Mouse (Mus musculus) forebrain, embryonic 13.5 days (tissue): ENCODE data around the gene Gm20388. TPM values are rescaled to one million over a fixed set of nuclear protein-coding genes. Genes with fewer than 3 reads are reported as not detected.

Source experiments
- ATAC-seq: fragments of 200-750 bp; cut with Nextera tagmentation; 2 replicates; pipeline ENCODE4 v1.8.0; 2017
- H3K27ac ChIP-seq: fragments of 300-500 bp; sonication (generic); 2 replicates; pipeline ENCODE4 v1.5.1; 2015; ENCODE audit warnings: inconsistent platforms, mild to moderate bottlenecking, moderate library complexity
- H3K27me3 ChIP-seq: fragments of 300-500 bp; sonication (generic); 2 replicates; pipeline ENCODE4 v1.6.1; 2015; ENCODE audit warnings: mild to moderate bottlenecking, inconsistent platforms
- H3K36me3 ChIP-seq: fragments of 300-500 bp; sonication (generic); 2 replicates; pipeline ENCODE4 v1.6.1; 2015; ENCODE audit warnings: mild to moderate bottlenecking, inconsistent platforms; ENCODE audit not compliant: poor library complexity, severe bottlenecking
- H3K4me1 ChIP-seq: fragments of 300-500 bp; sonication (generic); 2 replicates; pipeline ENCODE4 v1.6.1; 2015; ENCODE audit warnings: inconsistent platforms
- H3K4me2 ChIP-seq: fragments of 300-500 bp; sonication (generic); 2 replicates; pipeline ENCODE4 v1.6.1; 2015; ENCODE audit warnings: inconsistent platforms, mild to moderate bottlenecking, moderate library complexity
- H3K4me3 ChIP-seq: fragments of 300-500 bp; sonication (generic); 2 replicates; pipeline ENCODE4 v1.5.1; 2015; ENCODE audit warnings: mild to moderate bottlenecking, inconsistent platforms
- H3K9ac ChIP-seq: fragments of 300-500 bp; sonication (generic); 2 replicates; pipeline ENCODE4 v1.6.1; 2015; ENCODE audit warnings: mild to moderate bottlenecking, inconsistent platforms
- H3K9me3 ChIP-seq: fragments of 300-500 bp; sonication (generic); replicated peaks from 2 replicates; pipeline ENCODE4 v1.6.1; 2016; ENCODE audit warnings: inconsistent platforms
- WGBS: fragments of 180-500 bp; shearing (Covaris S2); methylation state at CpG from one replicate; pipeline ENCODE4 v1.1.7; 2015; 5-methylcytosine and 5-hydroxymethylcytosine counted together
- polyA plus RNA-seq: library from polyadenylated mRNA; unstranded; fragments of >200 nt; fragmentation: Nextera tagmentation; extraction: Ambion mirVana; gene quantifications from 2 replicates; pipeline ENCODE4 v1.2.1, GENCODE M21; 2015

Gene Gm20388
- polyA plus RNA-seq, 1 experiment from 2014 or later = 5.6 TPM

DNA sequence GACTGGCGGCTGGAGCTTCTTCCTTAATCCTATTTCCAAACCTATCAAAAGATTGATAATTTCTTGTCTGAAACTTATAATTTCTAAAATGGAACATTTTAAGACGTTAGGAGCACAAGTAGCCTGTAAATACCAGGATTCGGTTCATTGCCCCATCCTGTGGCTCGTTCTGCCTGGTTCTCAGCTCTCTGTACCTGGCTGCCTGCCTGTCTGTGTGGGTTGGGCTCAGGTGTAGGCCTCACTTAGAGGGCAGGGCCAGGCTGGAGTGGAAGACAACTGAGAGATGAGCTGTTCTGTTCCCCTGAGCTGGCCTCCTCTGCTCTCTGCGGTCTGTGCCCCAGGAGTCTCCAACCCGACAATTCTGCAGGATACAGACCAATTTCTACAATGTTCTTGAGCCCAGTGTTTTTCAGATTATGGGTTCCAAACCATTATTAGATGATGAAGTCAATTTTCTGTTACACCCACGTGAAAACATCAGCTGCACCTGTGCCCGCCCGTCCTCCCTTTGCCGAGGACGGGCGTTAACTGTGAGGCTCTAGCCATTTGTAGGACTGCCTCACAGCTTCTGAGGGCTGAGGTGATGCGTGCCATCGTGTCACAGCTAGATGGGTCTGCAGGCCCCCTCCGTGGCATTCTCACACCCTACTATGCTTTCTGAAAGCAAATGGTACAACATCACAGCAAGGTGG, 4392.7 kb downstream of the Gm20388 start:
- ATAC-seq = no peak
- H3K9me3 ChIP-seq = no peaks in the 10 kb centered on the region
- no peaks in the 10 kb centered on the region for H3K27me3 ChIP-seq
- H3K36me3 ChIP-seq = peaks cover 32% of the 10 kb centered on the region
- H3K9ac ChIP-seq = no peak overlapping the region
- no peak overlapping the region for H3K4me3 ChIP-seq
- no peak overlapping the region for H3K27ac ChIP-seq
- WGBS = 94% methylated on average over 15 of the region's 15 CpGs
- no peaks in the 10 kb centered on the region for H3K4me1 ChIP-seq
- no peak overlapping the region for H3K4me2 ChIP-seq

DNA sequence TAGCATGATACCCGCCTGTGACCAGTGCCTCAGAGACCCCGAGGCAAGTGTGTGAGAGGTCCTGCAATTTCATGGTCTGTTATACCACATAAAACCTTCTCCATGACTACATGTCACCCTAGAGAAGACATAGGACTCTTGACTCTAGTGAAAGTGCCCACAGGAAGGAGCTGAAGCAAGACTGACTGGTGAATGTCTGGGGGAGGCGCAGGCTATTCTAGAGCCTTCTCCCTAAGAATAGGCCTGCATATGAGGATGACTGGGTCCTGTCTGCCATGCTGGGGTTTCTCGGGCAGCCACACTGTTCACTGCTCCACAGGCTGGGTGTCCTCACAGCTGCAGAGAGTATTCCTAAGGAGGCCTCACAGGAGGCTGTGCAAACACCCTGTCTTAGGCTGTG, 4393.5 kb downstream of the Gm20388 start:
- Histone ChIP-seq H3K4me2 (no peak overlapping the region), H3K9me3 (no peaks in the 10 kb centered on the region), H3K4me3 (no peak overlapping the region), H3K36me3 (peaks cover 38% of the 10 kb centered on the region), H3K27me3 (no peaks in the 10 kb centered on the region), H3K9ac (no peak overlapping the region), H3K27ac (no peak overlapping the region), H3K4me1 (no peaks in the 10 kb centered on the region)
- ATAC-seq = no peak
- WGBS = 90% methylated on average over 4 of the region's 4 CpGs

- Histone ChIP-seq H3K27me3 (no peaks in the 10 kb centered on the region), H3K4me2 (no peak overlapping the region), H3K36me3 (peaks cover 48% of the 10 kb centered on the region), H3K9me3 (no peaks in the 10 kb centered on the region), H3K27ac (no peak overlapping the region), H3K4me1 (no peaks in the 10 kb centered on the region), H3K4me3 (no peak overlapping the region), H3K9ac (0 out of 2 replicates have a peak overlapping the region, but pooled peaks have one; percentile 30)
- no peak for ATAC-seq
- 65% methylated on average over 7 of the region's 7 CpGs for WGBS
These were observed 4395.9 kb downstream of the Gm20388 start for GRCm38 (mm10) chr8:124306574-124306973.

GRCm38 (mm10) chr8:124307700-124308099, 4397.1 kb downstream of the Gm20388 start:
- H3K4me1 ChIP-seq = no peaks in the 10 kb centered on the region
- H3K27ac ChIP-seq = no peak overlapping the region
- H3K36me3 ChIP-seq = peaks cover 48% of the 10 kb centered on the region
- H3K4me2 ChIP-seq = no peak overlapping the region
- no peaks in the 10 kb centered on the region for H3K9me3 ChIP-seq
- 94% methylated on average over 10 of the region's 10 CpGs for WGBS
- no peaks in the 10 kb centered on the region for H3K27me3 ChIP-seq
- H3K9ac ChIP-seq = no peak overlapping the region
- ATAC-seq = no peak
- H3K4me3 ChIP-seq = no peak overlapping the region

DNA sequence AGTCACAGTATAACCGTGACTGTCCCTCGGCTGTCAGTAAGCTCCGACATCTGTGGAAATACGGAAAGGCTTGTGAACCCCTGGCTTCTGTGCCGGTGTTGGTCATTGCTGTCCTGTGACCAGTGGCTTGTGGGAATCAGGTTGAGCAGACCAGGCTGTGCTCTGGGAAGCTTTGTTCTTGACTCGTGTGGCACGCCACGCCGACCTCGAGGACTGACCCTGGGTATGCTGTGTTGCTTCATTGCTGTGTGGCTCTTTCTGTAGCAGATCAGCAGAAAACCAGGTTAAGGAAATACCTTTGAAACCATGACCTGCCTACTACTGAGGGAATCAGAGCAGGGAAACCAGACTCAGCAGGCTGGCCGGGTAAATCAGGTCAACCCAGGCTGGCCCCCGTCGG, 4399.9 kb downstream of the Gm20388 start:
- Histone ChIP-seq H3K4me1 (peaks cover 19% of the 10 kb centered on the region), H3K4me2 (no peak overlapping the region), H3K36me3 (peaks cover 42% of the 10 kb centered on the region), H3K27ac (no peak overlapping the region), H3K4me3 (no peak overlapping the region), H3K9me3 (no peaks in the 10 kb centered on the region), H3K27me3 (no peaks in the 10 kb centered on the region), H3K9ac (no peak overlapping the region)
- no peak for ATAC-seq
- WGBS = 95% methylated on average over 13 of the region's 13 CpGs

DNA sequence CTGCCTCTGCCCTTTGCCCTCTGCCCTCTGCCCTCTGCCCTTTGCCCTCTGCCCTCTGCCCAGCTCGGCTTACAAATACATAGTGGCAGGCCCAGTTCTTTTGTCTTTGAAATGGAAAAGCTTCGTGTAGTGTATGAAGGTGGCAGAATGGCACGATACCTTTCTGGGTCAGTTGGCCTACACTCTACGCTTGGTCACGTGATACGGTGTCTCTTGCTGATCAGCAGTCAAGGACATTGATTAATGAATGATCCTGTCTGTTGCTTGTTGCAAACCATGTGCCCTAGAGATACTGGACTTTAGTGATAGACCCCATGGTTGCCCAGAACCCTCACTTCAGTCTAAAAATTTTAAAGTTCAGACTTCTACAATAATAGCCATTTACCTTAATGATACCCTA, 4400.5 kb downstream of the Gm20388 start:
- H3K9ac ChIP-seq = no peak overlapping the region
- no peak overlapping the region for H3K4me2 ChIP-seq
- H3K27ac ChIP-seq = no peak overlapping the region
- no peak for ATAC-seq
- H3K4me3 ChIP-seq = no peak overlapping the region
- no peaks in the 10 kb centered on the region for H3K27me3 ChIP-seq
- peaks cover 21% of the 10 kb centered on the region for H3K4me1 ChIP-seq
- WGBS = 89% methylated on average over 6 of the region's 6 CpGs
- no peaks in the 10 kb centered on the region for H3K9me3 ChIP-seq
- H3K36me3 ChIP-seq = peaks cover 36% of the 10 kb centered on the region

DNA sequence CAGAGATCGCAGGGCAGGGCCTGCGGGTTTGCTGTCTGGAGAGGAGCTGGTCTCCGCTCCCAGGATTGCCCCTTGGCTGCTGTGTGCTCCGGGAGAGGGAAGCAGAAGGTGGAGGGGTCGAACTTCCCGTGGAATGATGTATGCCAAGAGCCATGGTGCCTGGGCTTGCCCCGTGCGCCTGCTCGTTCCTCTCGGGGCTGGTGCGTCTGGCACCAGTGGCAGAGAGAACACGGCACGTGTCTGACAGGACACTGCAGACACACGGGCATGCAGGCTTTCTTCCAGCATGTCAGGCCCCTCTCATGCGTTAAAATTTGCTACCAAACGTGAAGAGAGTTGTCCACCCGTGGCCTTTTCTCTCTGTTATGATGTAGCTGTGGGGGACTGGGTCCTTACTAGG, 4401.1 kb downstream of the Gm20388 start:
- H3K4me3 ChIP-seq = no peak overlapping the region
- ATAC-seq = no peak
- H3K9ac ChIP-seq = no peak overlapping the region
- peaks cover 31% of the 10 kb centered on the region; the same call in 1 of the 2 replicates for H3K36me3 ChIP-seq
- no peak overlapping the region for H3K4me2 ChIP-seq
- H3K27me3 ChIP-seq = no peaks in the 10 kb centered on the region
- H3K27ac ChIP-seq = no peak overlapping the region
- WGBS = 91% methylated on average over 17 of the region's 17 CpGs
- H3K4me1 ChIP-seq = peaks cover 27% of the 10 kb centered on the region
- H3K9me3 ChIP-seq = no peaks in the 10 kb centered on the region

DNA sequence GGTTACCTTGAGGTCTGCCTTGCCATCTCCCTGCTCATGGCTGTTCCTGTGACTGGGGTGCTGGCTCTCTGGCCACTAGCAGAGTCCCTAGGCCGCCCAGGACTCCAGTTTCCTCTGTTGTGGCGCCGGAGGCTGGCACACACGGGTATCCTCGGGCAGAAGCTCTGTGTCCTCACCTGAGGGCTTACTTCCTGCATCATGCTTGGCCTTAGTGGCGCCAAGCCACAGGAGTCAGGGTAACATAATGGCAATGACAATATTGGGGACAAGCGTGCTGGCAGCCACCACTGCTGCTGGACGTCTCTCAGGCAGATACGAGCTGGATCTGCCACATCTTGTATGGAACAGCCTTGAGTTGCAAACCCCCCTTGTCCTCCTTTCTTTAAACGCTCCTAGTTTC, 4401.6 kb downstream of the Gm20388 start:
- no peaks in the 10 kb centered on the region for H3K9me3 ChIP-seq
- WGBS = 92% methylated on average over 10 of the region's 10 CpGs
- no peak overlapping the region for H3K27ac ChIP-seq

DNA sequence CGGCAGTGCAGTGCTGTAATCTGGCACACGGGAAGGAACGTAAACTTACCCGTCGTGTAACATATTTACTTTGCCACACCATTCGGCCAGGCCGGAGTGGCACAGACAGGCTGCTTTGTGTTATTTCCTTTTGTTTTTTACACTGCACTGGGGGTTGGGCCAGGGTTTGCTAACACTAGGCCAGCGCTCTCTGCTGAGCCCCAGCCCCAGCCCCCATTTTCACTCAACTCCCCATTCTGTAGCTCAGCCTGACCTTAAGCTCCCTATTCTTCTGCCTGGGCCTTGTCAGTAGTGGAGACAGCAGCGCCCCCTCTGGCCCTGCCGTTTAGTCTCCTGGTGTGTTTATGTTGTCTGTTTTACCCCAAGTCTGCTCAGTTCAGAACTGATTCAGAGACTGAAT, 4404.2 kb downstream of the Gm20388 start:
- 7% methylated on average over 10 of the region's 10 CpGs for WGBS
- H3K9ac ChIP-seq = peak overlapping the region; percentile 27

More for the DNA sequence above, 4401.6 kb downstream of the Gm20388 start:
- ATAC-seq = no peak
- Histone ChIP-seq H3K4me2 (no peak overlapping the region), H3K4me1 (peaks cover 32% of the 10 kb centered on the region), H3K9ac (no peak overlapping the region), H3K27me3 (no peaks in the 10 kb centered on the region), H3K36me3 (peaks cover 26% of the 10 kb centered on the region; the same call in 1 of the 2 replicates), H3K4me3 (no peak overlapping the region)

DNA sequence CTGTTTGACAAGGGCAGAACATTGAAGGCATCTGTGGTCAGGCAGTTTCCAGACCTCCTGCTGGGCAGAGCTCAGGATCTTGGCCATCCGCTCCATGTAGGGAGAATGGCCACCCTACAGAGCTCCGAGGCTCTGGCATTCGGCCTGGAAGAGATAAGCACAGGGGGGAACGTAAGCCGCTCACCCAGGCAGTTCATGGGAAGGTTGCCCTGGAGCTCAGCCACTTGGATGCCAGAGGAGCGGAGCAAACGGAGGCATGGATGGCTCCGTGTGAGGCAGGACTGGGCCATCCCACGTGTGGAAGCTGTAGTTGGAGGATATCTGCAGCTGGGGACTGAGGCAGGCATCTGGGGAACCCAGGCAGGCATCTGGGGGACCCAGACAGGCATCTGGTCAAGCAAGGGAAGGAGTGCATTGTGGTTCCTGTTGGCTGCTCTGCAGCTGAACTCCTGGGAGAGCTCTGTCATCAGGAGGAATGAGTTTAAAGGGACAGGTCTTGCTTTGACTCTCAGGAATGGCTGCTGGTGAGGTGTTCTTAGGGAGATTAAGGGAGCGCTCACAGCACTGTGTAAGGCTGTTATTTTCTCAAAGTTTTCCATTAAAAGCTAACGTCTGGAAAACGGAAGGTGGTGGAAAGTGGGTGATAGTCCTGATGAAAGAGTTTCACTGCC, 4406.0 kb downstream of the Gm20388 start:
- H3K9me3 ChIP-seq = no peaks in the 10 kb centered on the region
- peaks cover 59% of the 10 kb centered on the region for H3K4me1 ChIP-seq
- no peak overlapping the region for H3K4me3 ChIP-seq
- no peak overlapping the region for H3K4me2 ChIP-seq
- 56% methylated on average over 12 of the region's 12 CpGs for WGBS
- no peak overlapping the region for H3K27ac ChIP-seq
- 0 out of 2 replicates have a peak overlapping the region, but pooled peaks have one; percentile 26 for H3K9ac ChIP-seq
- H3K27me3 ChIP-seq = no peaks in the 10 kb centered on the region
- no peak; the same call in 1 of the 2 replicates for ATAC-seq
- H3K36me3 ChIP-seq = no peaks in the 10 kb centered on the region

More for the DNA sequence above, 4404.2 kb downstream of the Gm20388 start:
- peak overlapping the region; percentile 70 for H3K27ac ChIP-seq
- no peak overlapping the region for H3K4me3 ChIP-seq
- no peak overlapping the region for H3K4me2 ChIP-seq
- no peaks in the 10 kb centered on the region for H3K27me3 ChIP-seq
- peaks cover 11% of the 10 kb centered on the region; the same call in 1 of the 2 replicates for H3K36me3 ChIP-seq
- peak; percentile 43 for ATAC-seq
- H3K4me1 ChIP-seq = peaks cover 46% of the 10 kb centered on the region
- no peaks in the 10 kb centered on the region for H3K9me3 ChIP-seq

DNA sequence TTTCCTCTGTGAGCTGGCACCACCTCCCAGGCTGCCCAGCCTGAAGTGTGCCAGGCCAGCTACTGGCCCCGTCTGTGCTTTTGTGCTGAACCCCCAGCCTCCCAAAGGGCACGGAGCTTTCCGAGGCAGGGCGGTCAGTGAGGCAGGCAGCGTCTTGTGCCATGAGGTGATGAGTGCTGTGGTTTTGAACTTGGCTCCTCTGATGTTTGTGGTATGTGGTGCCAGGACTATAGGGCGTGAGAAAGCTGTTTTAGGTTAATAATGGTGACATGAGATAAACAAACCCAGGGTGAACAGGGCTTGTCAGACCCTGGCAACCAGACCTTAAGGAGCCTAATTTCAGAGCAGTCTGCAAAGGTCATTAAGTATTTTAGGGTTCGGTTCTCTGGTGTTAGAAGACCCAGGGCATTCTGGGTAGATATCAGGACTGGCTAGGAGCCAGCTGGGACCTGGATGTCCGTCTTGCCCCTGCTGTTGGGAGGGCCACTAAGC, 4406.6 kb downstream of the Gm20388 start:
- H3K9ac ChIP-seq = 0 out of 2 replicates have a peak overlapping the region, but pooled peaks have one; percentile 26
- H3K27me3 ChIP-seq = no peaks in the 10 kb centered on the region
- 66% methylated on average over 8 of the region's 8 CpGs for WGBS
- ATAC-seq = no peak
- peaks cover 65% of the 10 kb centered on the region for H3K4me1 ChIP-seq
- H3K36me3 ChIP-seq = no peaks in the 10 kb centered on the region
- H3K9me3 ChIP-seq = no peaks in the 10 kb centered on the region
- H3K27ac ChIP-seq = no peak overlapping the region
- H3K4me3 ChIP-seq = no peak overlapping the region
- H3K4me2 ChIP-seq = no peak overlapping the region

- H3K36me3 ChIP-seq = no peaks in the 10 kb centered on the region
- H3K9ac ChIP-seq = no peak overlapping the region
- no peaks in the 10 kb centered on the region for H3K9me3 ChIP-seq
- H3K27me3 ChIP-seq = no peaks in the 10 kb centered on the region
- 84% methylated on average over 6 of the region's 6 CpGs for WGBS
- H3K27ac ChIP-seq = no peak overlapping the region
- peaks cover 70% of the 10 kb centered on the region for H3K4me1 ChIP-seq
- no peak overlapping the region for H3K4me3 ChIP-seq
- no peak for ATAC-seq
- no peak overlapping the region for H3K4me2 ChIP-seq
These were observed 4407.2 kb downstream of the Gm20388 start for GRCm38 (mm10) chr8:124317821-124318220.
